Mouse (Mus musculus) G1E (cell line): ENCODE measurements around the gene Cir1. TPM values are rescaled to one million over a fixed set of nuclear protein-coding genes. Genes with fewer than 3 reads are reported as not detected.

Experiments used
- ATAC-seq: 2 replicates; pipeline ENCODE4 v1.8.0; 2016; ENCODE audit warnings: mild to moderate bottlenecking; ENCODE audit not compliant: insufficient number of reproducible peaks, poor library complexity, low FRiP score, severe bottlenecking; ENCODE audit errors: extremely low read depth
- DNase-seq: peaks from one replicate; pipeline ENCODE4 v3.0.0; 2012; ENCODE audit warnings: low spot score
- H3K27me3 ChIP-seq: 2 replicates; pipeline ENCODE4 v1.6.1; 2012; ENCODE audit warnings: mild to moderate bottlenecking, low read length, inconsistent platforms; ENCODE audit not compliant: insufficient read depth
- H3K36me3 ChIP-seq: replicated peaks from 2 replicates; pipeline ENCODE3; 2012; ENCODE audit warnings: mild to moderate bottlenecking, inconsistent platforms
- H3K4me1 ChIP-seq: 2 replicates; pipeline ENCODE4 v1.6.1; 2012; ENCODE audit warnings: low read depth, low read length, inconsistent platforms, mixed read lengths; ENCODE audit not compliant: insufficient read depth
- H3K4me3 ChIP-seq: 2 replicates; pipeline ENCODE4 v1.5.1; 2012; ENCODE audit warnings: low read depth, mild to moderate bottlenecking, inconsistent platforms, low read length, moderate library complexity, mixed read lengths
- H3K9me3 ChIP-seq: replicated peaks from 2 replicates; pipeline ENCODE4 v1.6.1; 2012; ENCODE audit warnings: inconsistent platforms
- CTCF ChIP-seq: IDR thresholded peaks from 2 replicates; pipeline ENCODE4 v1.5.1; 2012; ENCODE audit warnings: low read depth, low read length, inconsistent platforms, mixed read lengths
- GATA1 ChIP-seq: IDR thresholded peaks from 2 replicates; pipeline ENCODE4 v1.6.1; 2012; ENCODE audit warnings: borderline replicate concordance, low read length, inconsistent platforms, mixed read lengths
- GATA2 ChIP-seq: IDR thresholded peaks from 2 replicates; pipeline ENCODE4 v1.6.1; 2012; ENCODE audit warnings: low read depth, low read length, inconsistent platforms, borderline replicate concordance
- POLR2AphosphoS5 ChIP-seq: IDR thresholded peaks from 2 replicates; pipeline ENCODE4 v1.6.1; 2012; ENCODE audit warnings: low read depth, low read length, inconsistent platforms; ENCODE audit not compliant: insufficient replicate concordance
- TAL1 ChIP-seq: conservative IDR thresholded peaks from 2 replicates; pipeline ENCODE4 v1.6.1; 2012; ENCODE audit warnings: low read depth, low read length, inconsistent platforms, mixed read lengths
- polyA plus RNA-seq: library from polyadenylated mRNA; stranded (reverse); fragments of >175 nt; gene quantifications from 2 replicates; pipeline ENCODE4 v1.2.3, GENCODE M21; 2012
- total RNA-seq, 2 experiments: library from RNA; stranded (forward) in 1 of 2; stranded (reverse) in 1 of 2; fragments of 200-1000 nt in 1 of 2; fragments of >200 nt in 1 of 2; fragmentation: Nextera tagmentation in 1 of 2; gene quantifications; 2 replicates each; pipeline ENCODE4 v1.2.3; 2014 to 2017

Cir1 gene
- total and polyA plus RNA-seq, 3 experiments = 11.9 to 27.2 (median 21.7) TPM

DNA sequence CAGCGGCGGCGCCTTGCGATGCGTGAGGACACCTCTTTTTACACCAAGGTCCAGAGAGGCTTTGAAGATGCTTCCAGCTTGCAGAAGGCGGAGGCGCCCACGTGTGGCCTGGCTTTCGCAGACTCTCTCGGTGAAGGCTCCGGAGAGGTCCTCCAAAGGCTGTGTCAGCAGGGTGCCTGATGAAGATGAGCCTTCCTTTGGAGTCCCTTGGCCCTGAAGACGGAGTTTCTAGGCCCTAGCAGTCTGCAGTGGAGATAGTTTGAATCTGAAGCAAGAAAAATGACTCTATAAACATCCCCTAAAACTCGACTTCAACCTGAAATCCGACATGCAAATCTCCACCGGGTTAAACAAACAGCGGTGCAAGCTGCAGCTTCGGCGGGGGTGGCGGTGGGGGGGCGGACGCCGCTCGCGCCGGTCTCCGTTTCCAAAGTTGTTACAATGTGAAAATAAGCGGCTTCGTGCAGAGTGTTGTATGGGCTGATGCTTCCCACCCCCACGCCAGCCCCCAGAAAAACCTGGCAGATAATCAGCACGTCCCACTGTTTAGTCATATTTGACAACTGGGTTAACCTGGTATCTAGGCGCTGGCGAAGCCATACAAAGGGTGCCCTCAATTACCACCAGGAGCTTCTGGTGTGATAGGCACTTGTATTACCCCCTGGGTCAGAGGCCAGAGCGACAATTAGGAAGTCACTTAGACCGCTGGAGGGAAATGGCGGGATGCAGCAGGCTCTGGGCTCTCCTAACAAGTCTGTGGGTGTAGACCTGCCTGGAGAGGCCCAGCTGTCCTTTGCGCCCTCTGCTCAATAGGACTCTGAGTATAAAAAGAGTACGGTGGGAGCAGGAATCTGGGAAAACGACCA, 41.7 kb downstream of the Cir1 start:
- Histone ChIP-seq H3K4me1 (peaks cover 21% of the 10 kb centered on the region), H3K27me3 (peaks cover 68% of the 10 kb centered on the region), H3K4me3 (no peak overlapping the region), H3K9me3 (peaks cover 24% of the 10 kb centered on the region), H3K36me3 (no peaks in the 10 kb centered on the region)
- no peak for DNase-seq
- TF ChIP-seq TAL1 = no peak
- no peak for TF ChIP-seq GATA1
- no peak for TF ChIP-seq GATA2
- no peak for TF ChIP-seq CTCF
- no peak for TF ChIP-seq POLR2AphosphoS5
- ATAC-seq = no peak

DNA sequence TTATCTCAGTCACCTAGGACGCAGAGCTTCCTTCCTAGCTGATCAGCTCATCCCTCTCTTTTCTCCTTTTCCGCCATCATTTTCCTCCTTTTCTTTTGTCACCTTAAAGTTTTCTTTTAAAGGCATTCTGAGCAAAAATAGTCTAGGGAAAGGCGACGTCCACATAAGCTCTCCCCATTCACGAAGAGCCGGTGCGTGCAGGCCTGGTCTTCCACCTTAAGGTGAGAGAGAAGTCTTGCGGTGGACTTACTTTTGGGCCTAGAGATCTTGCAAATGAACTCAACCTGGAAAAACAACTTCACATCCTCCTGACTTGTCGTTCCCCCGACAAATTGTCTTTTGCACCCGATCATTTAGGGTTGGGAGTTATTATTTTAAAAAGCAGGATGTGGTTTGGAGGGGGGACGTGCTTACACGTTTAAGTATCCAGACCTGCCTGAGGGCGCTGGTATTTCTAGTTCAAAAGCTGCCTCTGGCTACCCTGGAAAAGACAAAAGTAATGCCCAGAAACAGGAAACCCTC, 42.4 kb downstream of the Cir1 start:
- Histone ChIP-seq H3K27me3 (peaks cover 74% of the 10 kb centered on the region), H3K4me3 (no peak overlapping the region), H3K9me3 (peaks cover 24% of the 10 kb centered on the region), H3K36me3 (no peaks in the 10 kb centered on the region), H3K4me1 (peaks cover 27% of the 10 kb centered on the region)
- DNase-seq = no peak
- no peak for TF ChIP-seq CTCF
- no peak for TF ChIP-seq GATA1
- no peak for ATAC-seq

DNA sequence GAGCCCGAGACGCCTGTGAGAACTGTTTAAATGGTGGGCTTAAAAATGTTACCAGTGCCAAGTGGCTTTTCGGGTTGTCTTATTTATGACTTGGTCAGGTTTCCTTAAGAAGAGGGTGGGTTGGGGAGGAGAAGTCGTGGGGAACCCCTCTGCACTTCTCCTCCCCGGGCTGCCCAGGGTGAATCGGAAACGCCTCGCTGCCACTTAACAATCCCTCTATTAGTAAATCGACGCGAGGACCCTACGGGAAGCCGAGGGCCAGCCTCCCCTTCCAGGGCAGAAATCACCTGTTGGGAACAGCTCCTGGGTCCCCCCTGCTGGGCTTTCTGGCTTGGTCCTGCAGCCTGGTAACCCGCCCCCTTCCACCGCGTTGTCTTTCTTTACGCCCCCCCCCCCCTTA, 42.8 kb downstream of the Cir1 start:
- ATAC-seq (no peak), DNase-seq (no peak)
- Histone ChIP-seq H3K27me3 (peaks cover 75% of the 10 kb centered on the region), H3K36me3 (no peaks in the 10 kb centered on the region), H3K4me1 (peaks cover 27% of the 10 kb centered on the region), H3K9me3 (peaks cover 24% of the 10 kb centered on the region), H3K4me3 (no peak overlapping the region)
- TF ChIP-seq GATA2 (no peak), GATA1 (no peak), CTCF (no peak), TAL1 (no peak), POLR2AphosphoS5 (no peak)

DNA sequence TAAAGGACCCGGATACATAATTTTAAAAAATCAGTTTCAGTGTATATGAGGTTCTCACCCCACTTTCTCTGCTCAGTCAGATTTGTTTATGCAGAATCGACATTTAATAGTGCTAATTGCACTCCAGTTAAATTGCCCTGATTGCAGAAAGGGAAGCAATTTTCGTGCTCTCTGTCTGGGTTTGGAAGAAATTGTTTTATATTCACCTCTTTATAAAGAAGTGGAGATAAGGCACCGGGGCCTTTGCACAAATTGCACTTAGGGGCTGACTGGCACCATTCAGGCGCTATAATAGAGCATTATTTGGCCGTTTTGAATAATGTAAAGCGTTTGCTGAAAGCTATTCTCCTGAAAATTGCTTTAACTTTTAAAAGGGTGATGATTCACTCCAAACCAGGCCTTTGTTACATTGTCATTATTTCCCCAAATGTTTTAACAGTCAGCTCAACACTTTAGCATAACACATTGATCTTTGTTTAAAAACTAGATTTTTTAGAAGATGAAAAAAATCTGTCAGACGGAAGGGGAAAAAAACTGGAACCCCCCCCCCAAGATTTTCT, 43.6 kb downstream of the Cir1 start:
- no peak for DNase-seq
- Histone ChIP-seq H3K9me3 (peaks cover 16% of the 10 kb centered on the region), H3K27me3 (peaks cover 75% of the 10 kb centered on the region), H3K36me3 (no peaks in the 10 kb centered on the region), H3K4me3 (no peak overlapping the region), H3K4me1 (peaks cover 27% of the 10 kb centered on the region)
- no peak for TF ChIP-seq POLR2AphosphoS5
- TF ChIP-seq GATA2 = no peak
- no peak for TF ChIP-seq GATA1
- ATAC-seq = no peak

DNA sequence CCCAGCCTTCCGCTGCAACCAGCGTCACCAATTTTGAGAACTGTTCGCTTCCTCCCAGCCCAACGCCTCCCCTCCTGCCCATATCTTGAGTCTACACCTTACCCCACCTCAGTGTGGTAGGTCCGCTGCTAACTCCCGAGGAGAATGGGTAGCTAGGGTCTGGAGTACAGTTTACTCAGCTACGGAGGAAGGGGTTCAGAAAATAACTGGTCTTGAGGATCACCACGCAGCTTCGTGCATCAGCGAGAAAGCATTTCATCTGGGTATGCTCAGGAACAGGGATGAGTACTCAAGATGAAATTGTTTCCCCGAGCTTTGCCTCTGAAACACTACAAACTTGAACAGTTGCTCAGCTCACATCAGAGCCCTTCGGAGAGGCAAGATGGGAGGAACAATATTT, 44.2 kb downstream of the Cir1 start:
- H3K4me1 ChIP-seq = peaks cover 27% of the 10 kb centered on the region
- H3K9me3 ChIP-seq = peaks cover 10% of the 10 kb centered on the region
- ATAC-seq = no peak
- H3K27me3 ChIP-seq = peaks cover 75% of the 10 kb centered on the region
- H3K36me3 ChIP-seq = no peaks in the 10 kb centered on the region
- no peak for TF ChIP-seq TAL1
- no peak for TF ChIP-seq POLR2AphosphoS5
- TF ChIP-seq GATA2 = no peak
- TF ChIP-seq GATA1 = no peak
- no peak for TF ChIP-seq CTCF
- DNase-seq = no peak
- no peak overlapping the region for H3K4me3 ChIP-seq

DNA sequence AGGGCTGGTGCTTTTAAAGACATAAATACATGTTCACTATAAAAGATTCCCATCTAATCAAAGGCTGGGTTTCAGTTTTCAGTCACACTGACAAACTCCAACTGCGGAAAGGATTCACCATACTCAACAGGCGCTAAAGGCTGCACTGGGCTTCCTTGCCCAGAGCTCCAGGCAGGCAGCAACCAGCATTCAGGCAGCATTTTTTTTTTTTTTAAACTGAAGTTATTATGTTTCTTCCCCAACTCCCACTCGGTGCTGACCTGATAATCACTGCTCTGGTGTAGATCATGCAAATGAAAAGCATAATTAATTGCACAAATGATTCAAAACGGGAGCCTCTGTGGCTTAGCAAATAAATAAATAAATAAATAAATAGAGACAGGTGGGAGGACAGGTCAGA, 44.7 kb downstream of the Cir1 start:
- no peak for DNase-seq
- peaks cover 5% of the 10 kb centered on the region for H3K9me3 ChIP-seq
- TF ChIP-seq POLR2AphosphoS5 = no peak
- TF ChIP-seq CTCF = no peak
- TF ChIP-seq GATA1 = no peak
- no peak for TF ChIP-seq GATA2
- no peak for TF ChIP-seq TAL1
- H3K27me3 ChIP-seq = peaks cover 70% of the 10 kb centered on the region
- H3K36me3 ChIP-seq = no peaks in the 10 kb centered on the region
- peaks cover 24% of the 10 kb centered on the region for H3K4me1 ChIP-seq
- no peak overlapping the region for H3K4me3 ChIP-seq
- no peak for ATAC-seq

DNA sequence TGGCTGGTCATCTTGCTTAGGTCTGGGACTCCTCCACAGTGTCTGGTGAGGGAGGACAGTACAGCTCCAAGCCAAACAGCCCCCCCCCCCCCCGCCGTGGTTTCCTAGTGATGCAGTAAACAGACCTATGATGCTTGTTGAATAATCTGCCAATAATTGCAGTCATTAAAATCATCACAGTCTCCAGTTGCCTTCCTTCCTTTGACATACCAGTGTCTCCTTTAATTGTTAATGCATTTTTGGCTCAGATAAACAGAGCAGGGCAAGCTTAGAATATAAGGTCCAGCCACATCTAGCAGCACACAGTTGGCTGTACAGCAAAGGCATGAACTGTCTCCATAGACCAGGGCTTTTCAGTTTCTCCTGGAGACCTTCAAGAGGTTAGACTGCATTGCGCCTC, 45.3 kb downstream of the Cir1 start:
- TF ChIP-seq GATA2 (no peak), POLR2AphosphoS5 (no peak), GATA1 (no peak), CTCF (no peak), TAL1 (no peak)
- Histone ChIP-seq H3K9me3 (peaks cover 2% of the 10 kb centered on the region; the same call in 1 of the 2 replicates), H3K4me1 (peaks cover 21% of the 10 kb centered on the region), H3K4me3 (no peak overlapping the region), H3K27me3 (peaks cover 64% of the 10 kb centered on the region), H3K36me3 (no peaks in the 10 kb centered on the region)
- ATAC-seq (no peak), DNase-seq (no peak)
